In genomic region chr6:73254307-73255228, GRCm38 (mm10) we compare ENCODE assay signal across 9 mouse cellular contexts. TPM values are rescaled to one million over a fixed set of nuclear protein-coding genes. Genes with fewer than 3 reads are reported as not detected.
DNase-seq lines count a peak whose midpoint lies in the region; ATAC-seq and TF ChIP-seq lines count a peak whose summit lies in the region.
"Had no signal": no experiment of that assay in that cellular context is flagged by ENCODE, and none has a peak within 500 bp of the region (broad histone marks: within the 10 kb centered on the region; RNA-seq: fewer than 3 reads in every experiment).

No protein-coding gene starts in this region.

- no peak overlapping the region for H3K4me3 ChIP-seq in liver, adult 2 months (ENCODE audit: insufficient read depth, low read depth, low read length)
- no peak overlapping the region for H3K4me3 ChIP-seq in heart, embryonic 12.5 days

- DNase-seq in adrenal gland, adult 2 months = peak; percentile 50
- DNase-seq in adrenal gland, adult 8-10 months = no peak
- DNase-seq in liver, adult 2 months (ENCODE audit: extremely low read depth, low read depth, low spot score) = peak; percentile 46
- no peak for DNase-seq in liver
- DNase-seq in frontal cortex, postnatal 36 days (ENCODE audit: low spot score in 2 of 2) = no peak
- DNase-seq: adrenal gland, postnatal 10 days had no signal

- no peaks in the 10 kb centered on the region for H3K27me3 ChIP-seq in liver, adult 2 months (ENCODE audit: control insufficient read depth, insufficient read depth, low read length)
- no peaks in the 10 kb centered on the region for H3K27me3 ChIP-seq in heart, embryonic 12.5 days (replicated peaks)

- H3K9me3 ChIP-seq in heart, embryonic 12.5 days (replicated peaks) = no peaks in the 10 kb centered on the region

- TF ChIP-seq POLR2A in liver, adult 2 months (IDR thresholded peaks at IDR 0.05; ENCODE audit: extremely low read depth, insufficient read depth, low read length) = no peak

- ATAC-seq in heart, embryonic 12.5 days (ENCODE audit: insufficient number of reproducible peaks, low FRiP score) = 0 out of 2 replicates have a peak, but pooled peaks have one; percentile 48
- peak; percentile 79 for ATAC-seq in megakaryocyte progenitor cell, adult 5-6 weeks (replicated peaks; ENCODE audit: poor library complexity)
- ATAC-seq in erythroid progenitor cell, adult 5-6 weeks (replicated peaks; ENCODE audit: low FRiP score, poor library complexity, severe bottlenecking) = no peak

- H3K79me2 ChIP-seq in liver, adult 2 months (ENCODE audit: control insufficient read depth, insufficient read depth, low read length) = peaks cover 41% of the 10 kb centered on the region

- no peak overlapping the region for H3K9ac ChIP-seq in liver, adult 2 months (ENCODE audit: low read depth, low read length)
- no peak overlapping the region for H3K9ac ChIP-seq in heart, embryonic 12.5 days

- peaks cover 36% of the 10 kb centered on the region for H3K4me1 ChIP-seq in liver, adult 2 months (ENCODE audit: control insufficient read depth, insufficient read depth, low read length)
- H3K4me1 ChIP-seq in heart, embryonic 12.5 days (replicated peaks) = peaks cover 37% of the 10 kb centered on the region

- peak overlapping the region; percentile 26; the same call in 1 of the 2 replicates for H3K27ac ChIP-seq in liver, adult 2 months (replicated peaks; ENCODE audit: insufficient read depth, low read depth, low read length)
- H3K27ac ChIP-seq in heart, embryonic 12.5 days (ENCODE audit: poor library complexity, severe bottlenecking) = 0 out of 2 replicates have a peak overlapping the region, but pooled peaks have one; percentile 9

- no peak for TF ChIP-seq CTCF in liver, adult 2 months (IDR thresholded peaks at IDR 0.05; ENCODE audit: low read depth, low read length)

- 62% methylated on average over 9 of the region's 9 CpGs for WGBS in liver, adult 2 months
- 68% methylated on average over 9 of the region's 9 CpGs for WGBS in heart, embryonic 12.5 days

- H3K4me2 ChIP-seq in heart, embryonic 12.5 days = no peak overlapping the region; the same call in 1 of the 2 replicates

- peaks cover 22% of the 10 kb centered on the region for H3K36me3 ChIP-seq in liver, adult 2 months (ENCODE audit: control insufficient read depth, insufficient read depth, low read length)
- peaks cover 36% of the 10 kb centered on the region for H3K36me3 ChIP-seq in heart, embryonic 12.5 days

RNA-seq across cellular contexts. Expression of gene Suclg1, which starts 6.4 kb away (rescaled TPM):
- total RNA-seq in adrenal gland, adult 2 months (2021) = 100 to 1,000 TPM; 312 to 405 TPM
- polyA plus RNA-seq in adrenal gland, adult 2 months (2012; rRNA removed) = 61.3 and 66.1 TPM in 2 replicates
- total RNA-seq in adrenal gland, adult 8-10 months (2022) = 100 to 1,000 TPM; 193 to 275 (median 235) TPM
- total RNA-seq in liver, adult 2 months (2014; rRNA removed) = 140 and 163 TPM in 2 replicates
- 136 and 186 TPM in 2 replicates for polyA plus RNA-seq in liver, adult 2 months (2012; rRNA removed)
- polyA plus RNA-seq in heart, embryonic 12.5 days (2016; fragmentation: Nextera tagmentation; extraction: Ambion mirVana) = 240 and 261 TPM in 2 replicates
- 167 and 175 TPM in 2 replicates for total RNA-seq in megakaryocyte progenitor cell, adult 5-6 weeks (2015)
- total RNA-seq in megakaryocyte progenitor cell, adult 5-6 weeks (2017) = 121 and 123 TPM in 2 replicates
- 27.7 and 30.3 TPM in 2 replicates for total RNA-seq in erythroid progenitor cell, adult 5-6 weeks (2015; ENCODE audit: low replicate concordance)
- 2.0 and 13.6 TPM in 2 replicates for total RNA-seq in erythroid progenitor cell, adult 5-6 weeks (2017; ENCODE audit: low replicate concordance)

RNA-seq across cellular contexts. Expression of gene Dnah6, which starts 33.1 kb away (rescaled TPM):
- total RNA-seq in adrenal gland, adult 2 months (2021) = under 1 TPM in 1 of 2 experiments, not detected in 1; 0.03 TPM
- 0.01 and 0.02 TPM in 2 replicates for polyA plus RNA-seq in adrenal gland, adult 2 months (2012; rRNA removed)
- total RNA-seq in adrenal gland, adult 8-10 months (2022) = under 1 TPM in 2 of 4 experiments, not detected in 2; 0.06 to 0.07 TPM
- not detected in 2 replicates for total RNA-seq in liver, adult 2 months (2014; rRNA removed)
- polyA plus RNA-seq in liver, adult 2 months (2012; rRNA removed) = not detected in 2 replicates
- polyA plus RNA-seq in heart, embryonic 12.5 days (2016; fragmentation: Nextera tagmentation; extraction: Ambion mirVana) = 0.04 and 0.06 TPM in 2 replicates
- total RNA-seq in megakaryocyte progenitor cell, adult 5-6 weeks (2015) = 0.02 and 0.05 TPM in 2 replicates
- 0.04 TPM in 1 of 2 replicates, not detected in the other for total RNA-seq in megakaryocyte progenitor cell, adult 5-6 weeks (2017)
- not detected in 2 replicates for total RNA-seq in erythroid progenitor cell, adult 5-6 weeks (2015; ENCODE audit: low replicate concordance)
- not detected in 2 replicates for total RNA-seq in erythroid progenitor cell, adult 5-6 weeks (2017; ENCODE audit: low replicate concordance)

Comparison
In these comparisons a context has a peak if more than half of its experiments do, and no peak if none do; other contexts are left out.
1. DNase-seq: peak in adrenal gland, adult 2 months (single experiment) and liver, adult 2 months (single experiment); none in adrenal gland, adult 8-10 months (single experiment), liver (single experiment) and frontal cortex, postnatal 36 days (0 of 2).